Mouse (Mus musculus): Measurements from ENCODE around the gene Ppp2r5e.

The Ppp2r5e gene

DNA sequence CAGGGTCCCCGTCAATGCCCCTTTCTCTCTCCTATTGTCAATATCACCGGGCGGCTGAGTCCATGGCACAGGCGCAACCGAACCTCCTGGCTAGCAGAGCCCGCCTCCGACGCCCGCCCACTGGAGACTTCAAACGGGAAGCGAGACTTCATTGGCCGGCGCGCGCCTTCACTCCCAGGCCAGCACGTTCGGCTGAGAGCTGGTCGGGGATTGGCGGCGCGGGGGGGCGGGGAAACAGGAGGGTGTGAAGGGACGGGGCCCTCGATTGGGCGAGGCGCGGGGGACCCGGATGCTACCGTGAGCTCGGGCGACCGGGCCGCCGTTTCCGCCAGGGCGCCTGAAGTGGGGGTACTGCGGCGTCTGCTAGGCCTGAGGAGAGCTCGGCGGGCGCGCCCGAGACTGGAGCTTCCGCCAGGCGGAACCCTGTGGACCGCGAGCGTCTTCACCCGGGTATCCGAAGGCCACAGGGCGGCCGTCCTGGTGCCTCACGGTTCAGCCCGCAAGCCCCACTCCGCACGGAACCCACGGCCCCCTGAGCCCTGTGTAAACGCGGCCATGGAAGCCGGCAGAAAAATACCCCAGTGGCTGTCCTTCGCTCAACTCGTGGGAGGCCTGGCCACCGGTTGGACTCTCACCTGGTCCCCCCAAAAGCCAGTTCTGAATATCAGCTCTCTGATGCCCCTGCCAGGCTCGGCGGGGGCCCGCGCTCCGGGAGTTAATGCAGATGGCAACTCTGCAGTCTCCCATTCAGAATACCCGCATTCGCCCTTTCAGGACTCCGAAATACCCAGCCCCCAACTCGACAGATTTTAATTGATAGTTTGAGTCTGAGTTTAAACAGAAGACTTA is at the start of gene Ppp2r5e:
TSS of gene Ppp2r5e (minus strand) at position 92 of the 849 bp plus-strand sequence.
- peak; percentile 85 for DNase-seq (ENCODE audit: extremely low read depth, low read depth)

DNA sequence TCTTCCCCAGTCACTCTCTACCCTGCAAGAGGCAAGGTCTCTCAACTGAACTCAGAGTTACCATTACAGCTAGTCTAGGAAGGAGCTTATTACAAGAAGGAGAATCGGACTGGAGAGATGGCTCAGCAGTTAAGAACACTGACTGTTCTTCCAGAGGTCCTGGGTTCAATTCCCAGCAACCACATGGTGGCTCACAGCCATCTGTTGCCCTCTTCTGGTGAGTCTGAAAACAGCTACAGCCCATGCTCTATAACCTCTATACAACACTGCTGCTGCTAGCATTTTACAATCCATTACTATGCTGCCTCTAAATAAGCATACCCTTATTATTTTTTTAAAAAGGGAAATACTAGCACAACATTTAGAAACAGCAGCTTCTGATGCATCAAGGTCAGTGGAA is 49.7 kb upstream of the Ppp2r5e start:
- no peak for DNase-seq (ENCODE audit: extremely low read depth, low read depth)

DNA sequence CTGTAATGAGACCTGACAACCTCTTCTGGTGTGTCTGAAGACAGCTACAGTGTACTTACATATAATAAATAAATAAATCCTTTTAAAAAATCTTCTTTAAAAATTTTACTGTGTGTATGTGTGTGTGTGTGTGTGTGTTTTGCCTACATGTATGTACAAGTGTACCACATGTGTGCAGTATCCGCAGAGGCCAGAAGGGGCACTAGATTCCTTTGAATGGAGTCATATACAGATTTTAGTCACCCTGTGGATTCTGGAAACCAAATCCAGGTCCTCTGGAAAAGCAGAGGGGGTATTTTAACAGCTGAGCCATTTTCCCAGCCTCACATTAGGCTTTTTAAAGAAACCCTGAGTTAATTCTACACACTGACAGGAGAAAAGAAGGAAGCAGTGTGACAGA is 45.7 kb upstream of the Ppp2r5e start:
- no peak for DNase-seq (ENCODE audit: extremely low read depth, low read depth)

DNA sequence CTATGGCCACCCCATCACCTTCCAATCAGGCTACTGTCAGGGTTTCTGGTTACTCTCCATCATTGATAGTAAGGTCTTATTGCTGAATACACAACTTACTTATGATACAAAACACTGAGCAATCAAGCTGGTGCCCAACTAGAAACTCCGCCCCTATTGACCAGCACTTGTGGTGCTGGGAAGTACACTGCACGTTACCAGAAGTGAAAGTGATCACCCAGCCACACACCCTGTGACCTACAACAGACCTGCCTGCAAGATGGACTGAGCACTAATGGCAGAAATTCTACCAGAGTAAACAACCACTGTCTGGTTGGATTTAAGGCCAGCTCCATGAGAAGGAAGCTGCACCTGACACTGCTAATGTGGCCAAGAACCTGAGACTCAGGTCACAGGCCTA is 42.3 kb upstream of the Ppp2r5e start:
- DNase-seq (ENCODE audit: extremely low read depth, low read depth) = no peak

DNA sequence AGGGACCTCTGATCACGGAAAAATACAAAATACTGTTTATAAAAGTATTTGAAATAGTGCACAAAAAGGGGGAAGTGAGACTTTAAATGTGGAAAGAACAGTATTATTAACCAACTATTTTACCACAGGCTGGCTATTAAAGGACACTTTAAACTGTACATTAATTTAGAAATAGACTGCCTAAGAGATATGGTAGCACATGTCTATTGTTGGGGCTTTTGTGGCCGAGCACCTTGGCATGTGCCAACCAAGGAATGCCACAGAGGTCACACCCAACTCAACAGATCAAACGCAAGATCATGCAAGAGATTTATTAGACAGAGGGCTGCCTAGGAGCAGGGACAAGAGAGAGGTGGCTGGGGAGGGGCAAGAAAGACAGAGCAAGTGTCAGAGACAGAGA is 41.1 kb upstream of the Ppp2r5e start:
- no peak for DNase-seq (ENCODE audit: extremely low read depth, low read depth)

DNA sequence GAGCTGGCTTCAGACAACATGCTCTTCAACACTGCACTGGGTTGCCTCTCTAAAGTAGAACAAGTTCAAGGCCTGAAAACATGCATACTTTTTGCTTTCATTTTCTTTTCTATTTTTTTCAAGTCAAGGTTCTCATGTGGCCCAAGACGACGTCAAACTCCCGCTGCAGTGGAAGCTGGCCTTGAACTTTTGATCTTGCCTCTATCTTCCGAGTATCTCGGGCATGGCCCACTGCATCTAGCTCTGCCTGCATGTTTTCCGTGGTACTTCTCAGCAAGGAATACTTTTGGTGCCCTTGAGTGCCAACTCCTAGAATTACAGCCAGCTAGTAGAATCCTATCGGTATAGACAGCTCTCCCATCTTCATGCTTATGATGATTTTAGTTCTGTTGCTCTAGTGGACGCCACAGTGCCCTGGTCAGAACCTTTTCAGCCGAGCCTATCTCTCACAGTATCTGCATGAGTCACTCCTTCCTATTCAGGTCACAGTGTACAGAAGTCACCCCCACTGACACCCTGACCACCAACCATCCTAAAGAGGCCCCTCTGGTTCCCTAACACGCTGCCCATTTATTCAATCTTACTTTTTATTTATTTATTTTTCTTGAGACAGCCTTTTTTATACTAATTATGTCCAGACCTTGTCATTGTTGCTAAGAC is 39.9 kb upstream of the Ppp2r5e start:
- DNase-seq (ENCODE audit: extremely low read depth, low read depth) = no peak

DNA sequence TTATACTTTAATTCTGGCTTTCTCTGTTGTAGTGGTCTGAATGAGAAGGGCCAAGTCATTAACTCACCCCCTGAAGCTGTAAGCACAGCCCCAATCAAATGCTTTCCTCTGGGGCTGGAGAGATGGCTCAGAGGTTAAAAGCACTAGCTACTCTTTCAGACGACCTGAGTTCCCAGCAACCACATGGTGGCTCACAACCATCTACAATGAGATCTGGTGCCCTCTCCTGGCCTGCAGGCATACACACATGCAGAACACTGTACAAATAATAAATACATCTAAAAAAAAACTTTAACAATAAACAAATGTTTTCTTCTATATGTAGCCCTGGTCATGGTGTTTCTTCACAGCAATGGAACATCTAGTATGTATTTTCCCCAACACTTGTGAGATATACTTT is 33.6 kb upstream of the Ppp2r5e start:
- DNase-seq (ENCODE audit: extremely low read depth, low read depth) = no peak

DNA sequence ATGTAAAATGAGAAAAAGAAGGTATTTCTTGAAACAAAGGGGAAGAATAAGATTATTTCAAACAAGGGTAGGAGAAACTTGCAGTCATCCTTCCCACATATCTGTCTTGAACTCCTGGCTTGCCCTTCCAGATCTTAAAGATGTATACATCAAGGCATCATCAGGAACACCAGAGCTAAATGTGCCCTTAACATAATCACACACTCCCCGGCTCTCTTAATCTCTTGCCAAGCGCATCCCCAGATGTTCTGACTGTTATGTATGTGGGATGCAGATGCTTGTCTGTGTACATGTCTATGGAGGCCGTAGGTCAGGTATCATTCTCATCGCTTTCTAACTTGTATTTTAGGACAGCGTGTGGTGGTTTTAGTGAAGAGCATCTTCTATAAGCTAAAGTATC is 27.2 kb upstream of the Ppp2r5e start:
- no peak for DNase-seq (ENCODE audit: extremely low read depth, low read depth)

DNA sequence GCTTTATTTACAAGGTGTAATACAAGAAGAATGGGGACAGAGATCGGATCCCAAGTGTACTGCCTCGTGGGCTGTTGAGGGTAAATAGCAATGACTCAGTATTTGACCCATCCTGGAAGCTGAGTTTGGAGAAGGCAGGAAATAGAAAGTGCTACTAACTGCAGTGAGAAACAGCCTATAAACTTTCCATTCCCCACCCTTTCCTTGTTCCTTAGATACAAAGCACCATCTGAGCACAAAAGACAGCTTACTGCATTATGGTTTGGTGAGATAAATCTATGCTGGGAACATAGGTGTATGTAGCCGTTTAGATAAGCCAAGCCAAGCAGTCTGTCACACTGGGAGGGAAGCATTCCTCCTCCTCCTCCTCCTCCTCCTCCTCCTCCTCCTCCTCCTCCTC is 26.8 kb upstream of the Ppp2r5e start:
- no peak for DNase-seq (ENCODE audit: extremely low read depth, low read depth)

DNA sequence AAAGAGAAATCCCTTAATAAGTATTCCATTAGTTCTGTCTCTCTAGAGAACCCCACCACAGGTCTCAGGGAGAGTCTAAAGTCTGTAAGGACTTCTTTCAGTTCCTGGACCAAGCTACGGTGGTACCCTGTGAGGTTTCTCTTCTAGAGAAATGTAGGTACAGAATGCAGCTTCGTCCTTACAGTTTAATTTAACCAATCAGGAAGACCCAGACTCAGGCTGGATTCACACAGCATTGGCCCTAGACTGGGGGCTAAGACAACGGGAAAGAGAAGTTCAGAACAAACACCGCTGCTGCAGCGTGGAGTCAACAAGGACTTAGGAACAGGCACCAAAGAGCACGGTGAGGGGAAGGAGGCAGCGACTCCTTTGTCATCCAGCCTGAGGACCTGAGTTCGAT is 20.8 kb upstream of the Ppp2r5e start:
- DNase-seq (ENCODE audit: extremely low read depth, low read depth) = no peak

DNA sequence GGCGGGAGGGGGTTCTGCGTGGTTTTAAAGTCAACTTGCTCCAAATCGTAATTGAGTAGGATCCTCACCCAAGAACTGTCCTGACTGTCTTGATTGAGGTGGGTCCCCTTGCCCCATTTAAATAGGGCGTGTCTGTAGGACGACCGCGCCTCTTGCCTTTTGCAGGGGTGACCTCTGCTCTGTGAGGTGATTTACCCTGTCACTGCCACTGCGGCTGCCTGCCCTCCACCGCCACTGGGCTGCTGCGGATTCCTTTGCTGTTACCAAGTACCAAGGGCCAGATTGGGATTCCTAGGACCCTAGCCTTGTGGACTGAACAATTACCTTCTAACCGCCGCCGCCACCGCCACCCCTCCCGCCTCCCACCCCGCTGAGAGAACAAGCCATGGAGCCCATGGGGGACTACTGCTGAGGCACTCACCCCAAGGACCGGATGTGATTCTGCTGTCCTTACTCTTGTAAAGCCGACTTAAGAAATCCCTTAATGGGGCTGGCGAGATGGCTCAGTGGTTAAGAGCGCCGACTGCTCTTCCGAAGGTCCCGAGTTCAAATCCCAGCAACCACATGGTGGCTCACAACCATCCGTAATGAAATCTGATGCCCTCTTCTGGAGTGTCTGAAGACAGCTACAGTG is 20.2 kb upstream of the Ppp2r5e start:
- DNase-seq (ENCODE audit: extremely low read depth, low read depth) = no peak

DNA sequence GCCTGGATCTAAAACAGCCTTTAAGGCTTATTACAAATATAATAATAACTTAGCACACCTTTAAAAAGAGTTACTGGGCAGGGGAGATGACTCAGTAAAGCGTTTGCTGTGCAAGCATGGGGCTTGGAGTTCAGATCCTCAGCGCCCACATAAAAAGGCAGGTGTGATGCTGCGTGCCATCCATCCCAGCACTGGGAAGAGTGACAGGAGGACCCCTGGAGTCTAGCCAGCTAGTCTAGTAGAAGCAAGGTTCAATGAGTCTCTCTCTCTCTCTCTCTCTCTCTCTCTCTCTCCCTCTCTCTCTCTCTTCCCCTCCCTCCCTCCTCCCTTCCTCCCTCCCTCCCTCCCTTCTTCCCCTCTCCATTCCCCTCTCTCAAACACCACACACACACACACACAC is 19.5 kb upstream of the Ppp2r5e start:
- no peak for DNase-seq (ENCODE audit: extremely low read depth, low read depth)

DNA sequence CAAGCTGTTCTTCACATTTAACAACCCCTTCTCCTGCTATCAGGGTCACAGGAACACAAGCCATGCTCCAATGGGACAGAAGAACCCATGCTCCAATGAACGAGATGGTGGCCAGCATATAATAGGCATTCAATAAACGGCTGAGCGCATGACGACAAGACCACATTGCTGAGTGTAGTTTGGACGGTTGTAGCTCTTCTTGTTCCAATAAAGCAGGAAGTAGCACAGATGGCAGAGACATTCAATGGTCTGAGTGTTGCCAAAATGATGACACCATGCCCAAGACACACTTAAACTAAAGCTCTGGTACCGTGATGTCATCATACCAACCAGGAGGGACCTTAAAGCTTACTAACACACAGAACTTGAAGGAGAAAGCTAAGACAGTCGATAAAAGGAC is 16.7 kb upstream of the Ppp2r5e start:
- DNase-seq (ENCODE audit: extremely low read depth, low read depth) = no peak

DNA sequence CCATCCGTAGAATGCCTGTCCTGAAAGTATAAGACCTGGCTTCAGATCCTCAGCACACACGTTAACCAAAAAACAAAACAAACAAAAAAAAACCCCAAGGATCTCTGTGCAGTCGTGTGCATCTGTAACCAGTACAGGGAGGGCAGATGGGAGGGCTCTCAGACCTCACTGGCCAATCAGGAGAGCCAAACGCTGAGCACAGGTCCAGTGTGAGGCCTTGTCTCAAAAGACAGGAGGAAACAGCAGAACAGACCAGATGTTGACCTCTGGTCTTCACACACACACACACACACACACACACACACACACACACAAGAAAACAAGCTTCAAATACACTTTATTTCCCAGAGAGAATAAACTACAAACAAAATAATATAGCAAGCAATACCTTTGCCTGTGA is 3.4 kb upstream of the Ppp2r5e start:
- no peak for DNase-seq (ENCODE audit: extremely low read depth, low read depth)

DNA sequence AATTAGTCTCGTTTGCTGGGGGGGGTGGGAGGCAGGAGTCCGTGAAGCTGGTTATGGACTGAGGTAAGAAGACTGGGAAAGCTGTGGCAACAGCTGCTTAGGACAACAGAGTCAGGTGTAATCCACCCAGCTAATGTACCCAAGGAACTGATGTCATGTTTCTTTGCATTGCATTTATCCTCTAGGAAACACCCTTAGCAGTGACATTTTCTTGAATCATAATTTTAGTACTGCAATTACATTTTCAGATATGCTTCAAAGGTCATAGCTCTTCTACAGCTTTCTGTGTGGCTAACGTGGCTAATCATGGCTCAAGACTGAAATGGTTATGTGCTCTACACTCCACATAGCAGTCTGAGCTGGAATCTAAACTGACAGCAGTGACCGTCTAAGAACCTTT is 2.9 kb upstream of the Ppp2r5e start:
- no peak for DNase-seq (ENCODE audit: extremely low read depth, low read depth)

DNA sequence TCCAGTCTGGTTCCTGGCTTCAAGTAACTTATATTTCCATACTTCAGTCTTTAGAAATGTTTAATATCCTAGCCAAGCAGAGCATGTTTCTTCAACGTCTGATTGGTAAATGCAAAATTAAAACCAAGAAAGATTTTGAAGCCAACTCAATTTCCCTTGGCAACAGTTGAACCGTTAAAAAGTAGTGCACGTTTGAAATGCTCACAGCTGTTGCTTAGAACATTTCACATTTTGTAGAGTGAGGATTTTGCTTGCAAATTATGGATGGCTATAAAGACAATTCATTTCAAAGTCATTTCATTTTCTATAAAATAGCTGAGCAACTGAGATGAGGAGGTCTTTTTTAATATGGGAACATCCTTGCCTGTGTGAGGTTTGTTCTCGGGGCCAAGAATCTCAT is 1.7 kb upstream of the Ppp2r5e start:
- no peak for DNase-seq (ENCODE audit: extremely low read depth, low read depth)

DNA sequence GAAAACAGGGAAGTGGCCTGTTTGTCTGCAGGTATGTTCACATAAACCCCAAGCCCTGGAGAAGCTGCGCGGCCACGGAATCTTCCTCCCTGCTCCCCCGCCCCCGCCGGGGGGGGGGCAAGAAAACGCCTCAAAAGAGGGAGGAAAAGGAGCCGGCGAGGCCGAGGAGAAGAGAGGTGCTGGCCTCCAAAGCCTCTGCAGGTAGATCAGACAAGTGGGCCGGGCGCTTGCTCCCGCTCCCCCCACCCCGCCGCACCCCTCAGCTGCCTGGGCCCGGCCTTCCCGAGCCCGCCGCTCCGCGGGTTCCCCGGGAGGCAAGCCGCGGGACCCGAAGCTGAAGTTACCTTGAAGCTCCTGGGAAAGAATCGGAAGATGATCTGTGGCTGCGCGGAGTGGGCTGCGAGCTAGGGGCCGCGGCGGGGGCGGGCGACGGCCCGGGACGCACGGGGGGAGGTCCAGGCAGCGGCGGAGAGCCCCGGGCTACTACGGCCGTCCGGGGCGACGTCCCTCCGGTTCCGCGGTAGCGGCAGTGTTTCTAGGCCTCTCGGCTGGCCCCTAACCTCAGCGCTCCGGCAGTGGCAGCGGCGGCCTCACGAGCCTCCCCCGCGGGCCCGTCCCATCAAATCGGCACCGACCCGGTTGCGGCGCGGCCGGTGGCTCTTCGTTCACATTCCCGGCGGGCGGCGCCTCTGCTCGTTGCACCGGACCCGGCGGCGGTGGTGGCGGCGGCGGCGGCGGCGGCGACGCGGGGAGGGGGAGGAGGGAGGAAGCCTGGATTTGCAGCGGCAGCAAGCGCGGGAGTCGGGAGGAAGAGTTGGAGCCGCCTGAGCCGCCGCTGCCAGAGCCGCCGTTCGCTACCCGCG is 523 bp downstream of the Ppp2r5e start:
- DNase-seq (ENCODE audit: extremely low read depth, low read depth) = no peak

DNA sequence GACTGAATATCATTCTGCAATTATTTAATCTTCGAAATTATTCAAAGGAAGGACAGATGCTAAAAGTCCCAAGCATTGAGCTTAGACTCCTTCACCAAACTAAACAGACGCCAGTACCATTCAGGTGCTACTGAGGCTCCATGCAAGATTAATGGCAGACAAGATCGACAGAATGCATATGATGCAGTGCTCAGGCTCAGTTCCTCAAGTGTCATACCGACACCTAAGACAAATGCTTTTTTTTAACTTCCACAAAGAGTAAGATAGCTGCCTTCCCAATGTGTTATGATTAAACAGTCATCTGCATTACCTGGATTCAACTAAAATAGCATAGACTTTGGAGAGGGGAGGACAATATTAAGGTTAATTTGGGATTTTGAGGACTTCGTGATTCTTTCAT is 1.6 kb downstream of the Ppp2r5e start:
- DNase-seq (ENCODE audit: extremely low read depth, low read depth) = no peak

DNA sequence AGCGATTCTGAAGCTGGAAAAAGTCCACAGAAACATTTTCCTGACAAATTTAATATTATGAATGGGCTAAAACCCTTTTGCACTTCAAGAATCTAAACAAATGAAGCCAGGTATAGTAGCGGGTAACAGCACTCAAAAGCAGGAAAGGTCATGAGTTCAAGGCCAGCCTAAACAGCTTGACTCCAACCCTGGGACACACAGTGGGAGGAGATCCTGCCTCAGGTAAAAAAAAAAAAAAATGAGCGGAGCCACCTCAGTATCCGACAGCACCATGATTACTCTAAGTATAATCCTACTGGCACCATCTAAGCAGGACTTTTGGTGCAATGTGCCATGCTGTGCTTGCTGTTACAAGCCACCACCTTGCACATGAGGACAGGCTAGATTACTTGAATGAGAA is 2.2 kb downstream of the Ppp2r5e start:
- no peak for DNase-seq (ENCODE audit: extremely low read depth, low read depth)

DNA sequence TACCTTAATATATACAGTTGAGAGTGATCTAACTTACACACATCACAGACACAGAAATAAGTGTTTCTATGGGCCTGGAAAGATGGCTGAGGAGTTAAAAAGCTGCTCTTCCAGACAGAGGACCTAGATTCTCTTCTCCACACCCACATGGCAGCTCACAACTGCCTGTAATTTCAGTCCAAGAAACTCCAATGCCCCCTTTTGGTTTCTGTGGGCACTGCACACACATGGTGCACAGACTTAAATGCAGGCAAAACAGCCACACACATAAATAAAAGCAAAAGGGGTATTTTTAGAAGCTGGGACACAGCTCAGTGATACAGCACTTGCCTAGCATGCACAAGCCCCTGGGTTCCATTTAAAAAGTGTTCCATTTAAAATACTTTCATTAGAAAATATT is 8.5 kb downstream of the Ppp2r5e start:
- no peak for DNase-seq (ENCODE audit: extremely low read depth, low read depth)

DNA sequence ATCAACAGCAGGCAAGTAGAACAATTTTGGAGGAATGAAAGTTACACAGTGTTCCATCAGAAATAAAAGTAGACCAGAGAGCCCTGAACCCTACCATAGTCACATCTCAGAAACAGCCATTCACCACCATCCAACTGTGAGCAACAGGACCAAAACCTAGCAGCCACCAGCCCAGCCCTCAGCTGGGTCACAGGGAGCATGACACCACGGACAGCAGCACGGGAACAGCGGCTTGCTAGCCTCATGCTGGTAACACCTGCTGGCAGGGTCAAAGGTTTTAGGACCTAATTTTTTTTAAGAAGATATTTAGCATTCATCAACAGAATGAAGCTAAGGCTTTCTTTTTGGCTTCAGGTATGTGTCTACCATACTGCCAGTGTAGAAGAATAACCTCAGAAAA is 12.3 kb downstream of the Ppp2r5e start:
- DNase-seq (ENCODE audit: extremely low read depth, low read depth) = no peak

DNA sequence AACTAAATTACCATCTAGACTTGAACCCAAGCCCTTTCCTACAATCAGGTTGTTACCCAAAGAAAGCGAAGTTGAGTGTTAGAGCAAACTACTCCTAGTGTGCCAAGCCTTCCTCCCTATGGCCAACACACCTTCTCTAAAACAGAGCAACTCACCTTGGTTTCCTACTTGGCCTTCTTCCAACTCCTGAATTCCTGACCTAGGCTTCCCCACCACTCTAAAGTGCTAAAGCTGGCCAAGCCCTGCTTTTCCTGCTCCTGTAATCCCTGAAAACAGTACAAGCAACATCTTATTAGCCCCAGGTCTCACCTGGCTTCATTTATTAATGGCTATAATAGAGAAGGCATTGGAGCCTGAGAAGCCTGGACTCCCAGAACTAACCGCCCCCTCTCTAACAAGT is 17.0 kb downstream of the Ppp2r5e start:
- DNase-seq (ENCODE audit: extremely low read depth, low read depth) = no peak
